Mouse (Mus musculus): ENCODE results near the gene Gm42417. TPM values are rescaled to one million over a fixed set of nuclear protein-coding genes. Genes with fewer than 3 reads are reported as not detected.
A peak's percentile ranks its signal among the peaks of the same experiment; 100 is the strongest.

The Gm42417 gene
- polyA plus RNA-seq, 1 experiment from 2014 or later = 0.29 TPM

DNA sequence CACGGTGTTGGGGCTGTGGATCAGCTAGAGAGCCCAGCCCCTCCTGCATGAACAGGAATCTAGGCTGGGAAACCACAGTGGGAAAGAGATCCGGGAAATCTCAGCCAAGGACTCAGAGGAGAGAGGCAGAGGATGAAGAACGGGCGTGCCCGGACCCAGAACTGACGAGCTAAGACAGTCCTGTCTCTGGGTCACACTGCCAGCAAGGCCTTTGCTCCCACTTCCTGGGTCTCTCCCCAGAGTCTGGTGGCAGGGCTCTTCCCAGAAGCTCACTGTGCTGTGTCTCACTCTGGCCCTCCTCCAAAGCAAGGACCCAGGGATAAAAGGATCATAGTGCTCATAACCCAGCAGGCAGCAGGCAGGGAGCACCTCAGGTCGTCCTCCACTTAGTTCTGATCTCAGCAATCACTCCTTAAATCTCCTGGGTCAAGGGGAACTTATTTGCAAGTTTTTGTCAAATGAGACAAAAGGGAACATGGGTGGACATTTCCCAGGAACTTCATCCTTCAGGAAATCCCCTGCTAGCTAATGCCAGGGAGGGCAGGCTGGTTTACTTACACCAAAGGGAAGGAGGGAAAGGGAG lies 30.6 kb upstream of the Gm42417 start:
- H3K27ac ChIP-seq (replicated peaks; ENCODE audit: low read depth, low read length) = no peak overlapping the region
- peaks cover 15% of the 10 kb centered on the region for H3K4me1 ChIP-seq (ENCODE audit: control insufficient read depth, insufficient read depth, low read length)

DNA sequence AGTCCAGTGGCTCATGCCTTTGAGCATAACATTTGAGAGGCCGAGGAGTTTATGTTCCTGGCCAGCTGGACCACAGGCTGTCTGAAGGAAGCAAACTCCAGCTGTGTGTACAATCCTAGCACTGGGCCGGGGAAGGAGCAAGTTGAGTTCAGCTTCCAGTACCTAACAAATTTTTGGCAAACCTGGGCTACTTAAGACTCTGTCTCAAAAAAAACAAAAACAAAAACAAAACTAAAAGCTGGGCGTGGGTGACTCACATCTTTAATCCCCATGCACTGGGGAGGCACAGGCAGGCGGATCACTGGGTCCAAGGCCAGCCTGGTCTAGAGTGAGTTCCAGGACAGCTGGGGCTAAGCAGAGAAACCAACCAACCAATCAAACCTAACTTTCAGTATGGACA lies 29.5 kb upstream of the Gm42417 start:
- 77% methylated on average over 4 of the region's 4 CpGs for WGBS
- Histone ChIP-seq H3K9ac (ENCODE audit: low read length) (no peak overlapping the region), H3K27ac (replicated peaks; ENCODE audit: low read depth, low read length) (no peak overlapping the region), H3K36me3 (ENCODE audit: control insufficient read depth, insufficient read depth, low read length) (no peaks in the 10 kb centered on the region), H3K4me3 (ENCODE audit: low read depth, low read length) (no peak overlapping the region), H3K4me1 (ENCODE audit: control insufficient read depth, insufficient read depth, low read length) (peaks cover 11% of the 10 kb centered on the region), H3K9me3 (ENCODE audit: control insufficient read depth, low read length) (no peaks in the 10 kb centered on the region), H3K4me2 (ENCODE audit: low read depth, severe bottlenecking) (no peak overlapping the region), H3K27me3 (ENCODE audit: control insufficient read depth, insufficient read depth, low read length) (no peaks in the 10 kb centered on the region)
- ATAC-seq (ENCODE audit: insufficient number of reproducible peaks, low FRiP score, low TSS enrichment, low read depth) = no peak
- no peak for DNase-seq (ENCODE audit: low spot score)

More for the DNA sequence above, 30.6 kb upstream of the Gm42417 start:
- H3K27me3 ChIP-seq (ENCODE audit: control insufficient read depth, insufficient read depth, low read length) = no peaks in the 10 kb centered on the region
- 66% methylated on average over 7 of the region's 7 CpGs for WGBS
- H3K9ac ChIP-seq (ENCODE audit: low read length) = no peak overlapping the region
- ATAC-seq (ENCODE audit: insufficient number of reproducible peaks, low FRiP score, low TSS enrichment, low read depth) (no peak), DNase-seq (ENCODE audit: low spot score) (no peak)
- no peaks in the 10 kb centered on the region for H3K9me3 ChIP-seq (ENCODE audit: control insufficient read depth, low read length)
- H3K4me2 ChIP-seq (ENCODE audit: low read depth, severe bottlenecking) = no peak overlapping the region
- H3K4me3 ChIP-seq (ENCODE audit: low read depth, low read length) = no peak overlapping the region
- no peaks in the 10 kb centered on the region for H3K36me3 ChIP-seq (ENCODE audit: control insufficient read depth, insufficient read depth, low read length)

DNA sequence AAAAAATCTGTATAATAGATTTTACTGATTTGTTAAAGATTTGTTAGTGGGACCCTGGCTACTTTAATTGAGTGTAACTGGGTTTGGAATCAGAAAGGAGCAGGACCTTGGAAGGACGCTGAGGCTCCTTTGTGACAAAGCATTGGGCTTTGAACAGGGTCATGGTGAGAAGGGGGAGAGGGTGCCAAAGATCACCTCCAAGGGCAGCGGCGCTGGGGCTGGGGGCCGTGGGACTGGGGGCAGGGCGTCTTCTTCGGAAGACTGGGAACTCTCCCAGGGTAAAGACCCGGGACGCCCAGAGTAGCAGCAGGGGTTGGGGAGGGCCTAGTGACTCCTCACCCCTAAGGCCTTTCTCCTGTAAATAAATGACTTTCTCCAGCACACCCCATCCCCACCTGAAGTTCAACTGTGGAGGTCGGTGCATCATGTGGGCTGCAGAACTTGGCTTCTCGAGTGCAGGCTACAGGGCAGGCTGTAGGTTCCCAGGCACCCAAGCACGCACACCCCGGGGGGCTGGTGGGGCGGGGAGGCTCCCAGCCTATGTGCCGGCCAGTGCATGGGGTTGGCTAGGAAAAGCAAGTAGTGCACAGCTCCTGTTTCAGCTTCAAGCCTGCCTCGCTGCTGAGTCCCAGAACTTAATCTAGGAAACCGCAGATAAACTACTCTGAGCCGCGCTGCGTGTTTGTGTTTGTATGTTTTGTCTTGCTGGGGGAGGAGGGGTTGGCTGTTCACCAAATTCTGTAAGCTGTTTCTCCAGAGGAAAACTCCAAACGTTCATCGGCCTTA lies 28.8 kb upstream of the Gm42417 start:
- no peak for ATAC-seq (ENCODE audit: insufficient number of reproducible peaks, low FRiP score, low TSS enrichment, low read depth)
- 50% methylated on average over 21 of the region's 21 CpGs for WGBS
- Histone ChIP-seq H3K9me3 (ENCODE audit: control insufficient read depth, low read length) (no peaks in the 10 kb centered on the region), H3K27me3 (ENCODE audit: control insufficient read depth, insufficient read depth, low read length) (no peaks in the 10 kb centered on the region), H3K4me3 (ENCODE audit: low read depth, low read length) (no peak overlapping the region), H3K4me1 (ENCODE audit: control insufficient read depth, insufficient read depth, low read length) (peaks cover 11% of the 10 kb centered on the region), H3K36me3 (ENCODE audit: control insufficient read depth, insufficient read depth, low read length) (no peaks in the 10 kb centered on the region), H3K4me2 (ENCODE audit: low read depth, severe bottlenecking) (no peak overlapping the region), H3K27ac (replicated peaks; ENCODE audit: low read depth, low read length) (no peak overlapping the region), H3K9ac (ENCODE audit: low read length) (no peak overlapping the region)
- no peak for DNase-seq (ENCODE audit: low spot score)

DNA sequence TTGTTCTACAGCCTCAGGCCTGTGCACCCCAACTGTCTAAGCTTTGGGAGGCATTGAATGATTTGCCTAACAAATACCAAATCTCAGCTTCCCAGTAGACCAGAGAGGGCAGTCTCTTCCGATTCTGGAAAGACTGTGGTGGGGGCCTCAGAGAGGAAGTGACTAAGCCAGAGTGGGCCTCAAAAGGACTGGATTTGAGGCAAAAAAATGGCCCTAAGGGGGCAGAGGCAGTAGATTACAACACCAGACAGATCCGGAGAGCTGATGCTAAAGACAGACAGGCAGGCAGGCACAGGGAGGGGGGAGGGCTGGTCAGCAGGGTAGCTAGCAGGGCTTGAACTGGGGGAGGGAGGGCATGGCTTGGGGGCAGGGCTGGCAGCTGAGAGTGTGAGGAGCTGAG lies 27.2 kb upstream of the Gm42417 start:
- peaks cover 18% of the 10 kb centered on the region for H3K4me1 ChIP-seq (ENCODE audit: control insufficient read depth, insufficient read depth, low read length)
- ATAC-seq (ENCODE audit: insufficient number of reproducible peaks, low FRiP score, low TSS enrichment, low read depth) (no peak), DNase-seq (ENCODE audit: low spot score) (no peak)
- H3K9ac ChIP-seq (ENCODE audit: low read length) = peak overlapping the region; percentile 7; the same call in 1 of the 2 replicates
- H3K27me3 ChIP-seq (ENCODE audit: control insufficient read depth, insufficient read depth, low read length) = no peaks in the 10 kb centered on the region
- no peak overlapping the region for H3K4me2 ChIP-seq (ENCODE audit: low read depth, severe bottlenecking)
- 2% methylated on average over 2 of the region's 2 CpGs for WGBS
- H3K4me3 ChIP-seq (ENCODE audit: low read depth, low read length) = no peak overlapping the region
- no peaks in the 10 kb centered on the region for H3K36me3 ChIP-seq (ENCODE audit: control insufficient read depth, insufficient read depth, low read length)
- H3K27ac ChIP-seq (replicated peaks; ENCODE audit: low read depth, low read length) = 0 out of 2 replicates have a peak overlapping the region, but pooled peaks have one; percentile 4
- H3K9me3 ChIP-seq (ENCODE audit: control insufficient read depth, low read length) = no peaks in the 10 kb centered on the region

DNA sequence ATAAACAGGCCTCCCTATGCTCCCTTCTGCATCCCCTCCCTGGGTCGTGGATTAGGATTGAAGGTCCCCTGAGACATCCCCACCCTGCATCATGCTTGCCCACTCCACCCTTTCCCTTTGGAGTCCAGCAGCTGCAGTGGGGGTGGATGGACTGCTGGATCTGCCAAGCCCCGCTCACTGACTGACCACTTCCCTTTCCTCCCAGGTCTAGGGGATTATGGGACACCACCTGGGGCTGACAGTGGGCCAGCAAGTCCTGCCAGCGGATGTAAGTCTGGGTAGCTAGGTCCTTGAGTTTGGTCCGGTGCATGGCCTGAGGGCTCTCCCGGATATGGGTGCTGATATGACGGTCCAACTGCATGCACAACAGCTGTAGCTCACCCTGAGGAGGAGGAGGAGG lies 24.9 kb upstream of the Gm42417 start:
- no peak overlapping the region for H3K9ac ChIP-seq (ENCODE audit: low read length)
- no peaks in the 10 kb centered on the region for H3K9me3 ChIP-seq (ENCODE audit: control insufficient read depth, low read length)
- H3K27ac ChIP-seq (replicated peaks; ENCODE audit: low read depth, low read length) = no peak overlapping the region
- 79% methylated on average over 6 of the region's 6 CpGs for whole genome bisulfite sequencing
- no peak overlapping the region for H3K4me3 ChIP-seq (ENCODE audit: low read depth, low read length)
- H3K36me3 ChIP-seq (ENCODE audit: control insufficient read depth, insufficient read depth, low read length) = no peaks in the 10 kb centered on the region
- no peak overlapping the region for H3K4me2 ChIP-seq (ENCODE audit: low read depth, severe bottlenecking)
- no peaks in the 10 kb centered on the region for H3K27me3 ChIP-seq (ENCODE audit: control insufficient read depth, insufficient read depth, low read length)
- DNase-seq (ENCODE audit: low spot score) (no peak), ATAC-seq (ENCODE audit: insufficient number of reproducible peaks, low FRiP score, low TSS enrichment, low read depth) (no peak)
- H3K4me1 ChIP-seq (ENCODE audit: control insufficient read depth, insufficient read depth, low read length) = peaks cover 23% of the 10 kb centered on the region

DNA sequence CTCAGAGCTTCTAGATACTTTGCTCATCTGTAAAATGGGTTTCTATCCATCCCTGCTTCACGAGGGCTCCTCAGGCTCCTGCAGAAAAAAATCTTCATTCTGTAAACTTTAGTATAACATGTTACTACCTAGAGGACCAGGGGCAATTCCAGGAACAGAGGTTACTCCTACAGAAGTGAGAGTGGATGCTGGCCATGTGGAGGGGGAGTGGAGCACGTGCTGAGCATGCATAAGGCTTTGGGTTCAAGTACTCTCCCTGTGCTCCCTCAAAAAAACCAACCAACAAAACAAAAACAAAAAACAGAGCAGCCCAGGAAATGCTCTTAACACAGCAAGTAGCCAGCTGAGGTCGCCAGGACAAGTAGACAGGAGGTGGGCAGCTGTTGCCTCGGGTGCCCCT lies 24.4 kb upstream of the Gm42417 start:
- Histone ChIP-seq H3K9me3 (ENCODE audit: control insufficient read depth, low read length) (no peaks in the 10 kb centered on the region), H3K27me3 (ENCODE audit: control insufficient read depth, insufficient read depth, low read length) (no peaks in the 10 kb centered on the region), H3K36me3 (ENCODE audit: control insufficient read depth, insufficient read depth, low read length) (no peaks in the 10 kb centered on the region), H3K4me2 (ENCODE audit: low read depth, severe bottlenecking) (no peak overlapping the region), H3K27ac (replicated peaks; ENCODE audit: low read depth, low read length) (no peak overlapping the region), H3K4me3 (ENCODE audit: low read depth, low read length) (no peak overlapping the region), H3K9ac (ENCODE audit: low read length) (no peak overlapping the region), H3K4me1 (ENCODE audit: control insufficient read depth, insufficient read depth, low read length) (peaks cover 27% of the 10 kb centered on the region)
- 56% methylated on average over 4 of the region's 4 CpGs for WGBS
- DNase-seq (ENCODE audit: low spot score) (no peak), ATAC-seq (ENCODE audit: insufficient number of reproducible peaks, low FRiP score, low TSS enrichment, low read depth) (no peak)

DNA sequence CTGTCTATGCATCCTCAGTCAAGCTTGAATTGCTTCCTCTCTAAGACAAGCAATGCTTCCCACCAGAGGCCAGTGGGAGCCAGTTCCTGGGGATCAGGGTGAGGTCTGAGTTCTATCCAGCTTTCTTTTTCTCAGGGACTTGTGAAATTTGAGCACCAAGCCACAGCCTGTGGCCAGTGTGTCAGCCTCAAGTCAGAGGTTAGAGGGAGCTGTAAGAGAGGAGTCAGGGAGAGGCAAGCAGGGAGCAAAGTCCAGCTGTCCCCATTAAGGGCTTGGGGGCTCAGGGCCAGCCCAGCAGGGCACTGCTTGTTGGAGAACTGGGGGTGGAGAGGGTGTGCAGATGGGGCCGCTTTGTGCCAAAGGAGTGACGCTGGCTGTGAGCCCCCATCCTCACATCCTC lies 24.0 kb upstream of the Gm42417 start:
- Histone ChIP-seq H3K4me2 (ENCODE audit: low read depth, severe bottlenecking) (no peak overlapping the region), H3K9me3 (ENCODE audit: control insufficient read depth, low read length) (no peaks in the 10 kb centered on the region), H3K4me1 (ENCODE audit: control insufficient read depth, insufficient read depth, low read length) (peaks cover 29% of the 10 kb centered on the region), H3K9ac (ENCODE audit: low read length) (no peak overlapping the region), H3K36me3 (ENCODE audit: control insufficient read depth, insufficient read depth, low read length) (no peaks in the 10 kb centered on the region), H3K27ac (replicated peaks; ENCODE audit: low read depth, low read length) (no peak overlapping the region), H3K27me3 (ENCODE audit: control insufficient read depth, insufficient read depth, low read length) (no peaks in the 10 kb centered on the region), H3K4me3 (ENCODE audit: low read depth, low read length) (no peak overlapping the region)
- 73% methylated on average over 2 of the region's 2 CpGs for WGBS
- DNase-seq (ENCODE audit: low spot score) (no peak), ATAC-seq (ENCODE audit: insufficient number of reproducible peaks, low FRiP score, low TSS enrichment, low read depth) (no peak)

DNA sequence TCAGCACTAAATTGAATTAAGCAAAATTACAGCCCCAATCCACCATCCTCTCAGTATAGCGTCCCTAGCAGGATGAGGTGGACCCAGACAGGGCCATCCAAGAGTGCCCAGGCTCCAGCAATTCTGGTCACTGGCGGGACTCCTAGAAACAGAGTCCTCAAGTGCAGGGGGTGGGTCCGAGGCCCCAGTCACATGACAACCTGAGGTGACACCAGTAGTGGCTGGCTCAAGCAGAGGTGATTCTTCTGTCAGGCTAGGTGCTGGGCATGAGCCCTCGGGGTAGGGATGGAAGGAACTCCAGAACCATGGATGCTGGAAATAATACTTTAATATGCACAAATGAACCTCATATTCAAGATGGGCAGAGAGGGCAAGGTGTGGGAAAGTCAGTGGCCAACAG lies 23.2 kb upstream of the Gm42417 start:
- 49% methylated on average over 4 of the region's 4 CpGs for WGBS

More for the DNA sequence above, 23.2 kb upstream of the Gm42417 start:
- DNase-seq (ENCODE audit: low spot score) (no peak), ATAC-seq (ENCODE audit: insufficient number of reproducible peaks, low FRiP score, low TSS enrichment, low read depth) (no peak)
- H3K4me1 ChIP-seq (ENCODE audit: control insufficient read depth, insufficient read depth, low read length) = peaks cover 27% of the 10 kb centered on the region
- no peak overlapping the region for H3K4me3 ChIP-seq (ENCODE audit: low read depth, low read length)
- no peaks in the 10 kb centered on the region for H3K36me3 ChIP-seq (ENCODE audit: control insufficient read depth, insufficient read depth, low read length)
- no peak overlapping the region for H3K27ac ChIP-seq (replicated peaks; ENCODE audit: low read depth, low read length)
- H3K9ac ChIP-seq (ENCODE audit: low read length) = no peak overlapping the region
- H3K27me3 ChIP-seq (ENCODE audit: control insufficient read depth, insufficient read depth, low read length) = no peaks in the 10 kb centered on the region
- H3K4me2 ChIP-seq (ENCODE audit: low read depth, severe bottlenecking) = no peak overlapping the region
- no peaks in the 10 kb centered on the region for H3K9me3 ChIP-seq (ENCODE audit: control insufficient read depth, low read length)

Measured in limb, embryonic 11.5 days (tissue).